Mouse (Mus musculus) retina, postnatal 7 days (tissue): ENCODE results near the gene Vmn2r2.

Experiments
- DNase-seq: peaks from one replicate; pipeline ENCODE4 v3.0.0-alpha.2; 2012; ENCODE audit warnings: low read depth, low spot score

Vmn2r2 gene

GRCm38 (mm10) chr3:64141878-64142508 lies at the start of gene Vmn2r2:
Gene Vmn2r2 (minus strand): TSS chr3:64141928.
- no peak for DNase-seq

GRCm38 (mm10) chr3:64113352-64114046 lies 28.2 kb downstream of the Vmn2r2 start:
- no peak for DNase-seq

- no peak for DNase-seq
Observed at GRCm38 (mm10) chr3:64112707-64113106, 29.0 kb downstream of the Vmn2r2 start.

- DNase-seq, result no peak
Observed at GRCm38 (mm10) chr3:64081247-64081646, 60.5 kb downstream of the Vmn2r2 start, which contains the start of gene Vmn2r1. Gene Vmn2r1 (plus strand): TSS chr3:64081547.
